Mouse (Mus musculus) adrenal gland, adult 10 weeks (tissue): ENCODE results near the gene Sec23a. TPM values are rescaled to one million over a fixed set of nuclear protein-coding genes. Genes with fewer than 3 reads are reported as not detected.

Experiments used
- polyA plus RNA-seq: library from polyadenylated mRNA; stranded (reverse); fragments of 350-450 nt; fragmentation: Illumina TruSeq; extraction: RNeasy Lipid Tissue Mini Kit (QIAGEN cat#74804); gene quantifications from one replicate; pipeline ENCODE4 v1.2.3, GENCODE M21; 2014; ENCODE audit warnings: low read depth, low replicate concordance

The Sec23a gene
- 103 TPM for polyA plus RNA-seq

DNA sequence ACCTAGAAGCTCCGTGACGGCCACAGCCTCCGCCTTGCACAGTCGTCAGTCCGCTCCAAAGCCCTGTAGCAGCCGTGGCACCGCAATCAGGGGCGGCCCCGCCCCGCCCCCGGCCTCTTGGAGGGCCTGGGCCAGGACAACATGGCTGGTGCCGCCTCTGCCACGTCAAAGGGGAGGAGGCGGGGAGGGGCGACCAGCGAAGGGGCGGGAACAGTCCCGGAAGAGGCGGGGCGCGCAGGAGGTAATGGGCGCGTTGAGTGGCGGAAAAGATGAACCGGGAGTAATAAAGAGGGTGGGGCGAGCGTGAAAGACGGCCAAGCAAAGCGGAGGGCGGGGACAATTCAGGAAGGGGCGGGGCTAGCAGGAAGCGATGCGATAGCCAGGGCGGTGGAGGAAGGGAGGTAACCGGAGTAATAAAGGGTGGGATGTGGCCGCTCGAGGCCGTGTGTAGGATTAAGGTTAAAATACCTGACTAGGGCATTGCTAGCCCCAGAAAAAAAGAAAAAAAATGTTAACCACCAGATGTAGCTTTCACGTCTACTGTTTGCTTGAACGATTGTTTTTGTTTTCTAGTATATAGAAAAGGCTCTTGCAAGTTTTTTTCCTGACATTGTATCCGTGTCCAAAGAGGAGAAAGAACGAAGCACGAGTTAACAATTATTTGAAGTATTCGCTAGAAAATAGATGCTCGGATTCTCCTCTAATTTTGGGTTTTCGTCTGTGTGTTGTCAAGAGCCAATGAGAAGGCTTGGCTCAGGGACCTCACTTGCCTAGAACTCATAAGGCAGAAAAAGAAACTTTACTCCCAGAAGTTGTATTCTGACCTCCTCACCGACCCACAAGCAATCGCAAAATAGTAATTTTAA lies at the start of gene Sec23a:
Sec23a (minus strand) TSS at position 174 of the 866 bp plus-strand sequence.

DNA sequence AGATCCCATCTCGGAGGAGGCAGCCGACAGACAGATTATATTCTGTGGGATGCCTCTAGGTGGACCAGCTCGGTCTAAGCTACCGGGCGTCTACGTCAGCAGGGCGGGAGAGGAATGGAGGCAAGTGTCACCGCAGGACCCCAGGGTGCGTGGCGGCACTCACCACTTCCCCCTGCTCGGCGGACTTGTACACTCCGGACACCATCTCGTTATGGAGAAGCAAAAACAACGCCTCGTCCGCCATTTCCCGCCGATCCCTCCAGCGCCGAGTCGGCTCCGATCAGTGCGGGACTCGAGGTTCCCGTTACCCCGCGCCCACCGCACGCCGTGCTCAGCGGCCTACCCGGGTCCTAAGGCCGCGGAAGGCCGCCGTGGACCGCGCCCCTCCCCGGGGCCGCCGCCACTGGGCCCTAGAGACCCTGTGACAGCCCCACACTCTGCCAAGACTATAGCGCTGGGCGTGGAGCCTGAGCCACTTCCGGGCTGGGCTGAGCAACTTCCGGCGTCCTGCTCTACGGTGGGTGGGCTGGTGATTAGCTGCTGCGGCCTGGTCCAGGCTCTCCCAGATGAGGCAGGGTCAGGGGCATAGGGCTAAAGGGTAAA lies 49.3 kb upstream of the Sec23a start, which contains the start of gene Trappc6b:
Trappc6b (minus strand) TSS at position 480 of the 603 bp plus-strand sequence.

DNA sequence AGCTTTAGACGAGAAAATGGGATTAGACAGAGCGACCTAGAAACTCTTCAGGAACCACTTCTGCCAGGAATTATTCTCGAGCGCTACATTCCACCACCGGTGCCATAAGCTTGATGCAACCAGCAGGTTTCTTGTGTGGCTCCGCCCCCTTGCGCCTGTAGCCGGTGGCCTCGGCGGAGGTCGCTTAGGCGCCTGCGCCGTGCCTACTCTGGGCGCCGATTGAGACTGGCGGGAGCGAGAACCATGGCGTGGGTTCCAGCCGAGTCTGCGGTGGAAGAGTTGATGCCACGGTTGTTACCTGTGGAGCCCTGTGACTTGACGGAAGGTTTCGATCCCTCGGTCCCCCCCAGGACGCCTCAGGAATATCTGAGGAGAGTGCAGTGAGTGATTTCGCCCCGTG lies 1.4 kb upstream of the Sec23a start, which contains the start of gene Gemin2:
Gemin2 (plus strand) TSS at position 160 of the 400 bp plus-strand sequence.

Other genes with a start within 250 kb of the Sec23a start
- gene Gemin2, start 1.4 kb upstream of the Sec23a start, polyA plus RNA-seq, result 10.7 TPM
- gene Trappc6b, start 49.5 kb upstream of the Sec23a start, polyA plus RNA-seq, result 460 TPM
- gene Pnn, start 54.9 kb upstream of the Sec23a start, polyA plus RNA-seq, result 84.5 TPM
- gene Mia2, start 83.8 kb upstream of the Sec23a start, polyA plus RNA-seq, result 453 TPM
- gene Fbxo33, start 207.7 kb upstream of the Sec23a start, polyA plus RNA-seq, result 104 TPM